Mouse (Mus musculus): ENCODE results near the gene Ergic3.

GRCm38 (mm10) chr2:156005393-156005792 is 2.5 kb upstream of the Ergic3 start:
- peak; percentile 22; the same call in 1 of the 2 replicates for TF ChIP-seq CTCF (IDR thresholded peaks at IDR 0.05; ENCODE audit: extremely low read depth, insufficient read length, insufficient replicate concordance, low read depth, low read length)
- TF ChIP-seq POLR2A (IDR thresholded peaks at IDR 0.05; ENCODE audit: low read depth, low read length) = no peak
